Mouse (Mus musculus) neural tube, embryonic 14.5 days (tissue): Measurements from ENCODE around the gene Ivd. TPM values are rescaled to one million over a fixed set of nuclear protein-coding genes. Genes with fewer than 3 reads are reported as not detected.

Source experiments
- ATAC-seq: fragments of 200-750 bp; cut with Nextera tagmentation; 2 replicates; pipeline ENCODE4 v1.8.0; 2017; ENCODE audit warnings: low read depth, mild to moderate bottlenecking, moderate TSS enrichment, moderate library complexity
- H3K27ac ChIP-seq: fragments of 300-500 bp; sonication (generic); 2 replicates; pipeline ENCODE4 v1.5.1; 2014; ENCODE audit warnings: low read depth, mild to moderate bottlenecking, control low read depth, low read length, moderate library complexity, mixed read lengths
- H3K27me3 ChIP-seq: fragments of 300-500 bp; sonication (generic); 2 replicates; pipeline ENCODE4 v1.6.1; 2014; ENCODE audit warnings: low read length; ENCODE audit not compliant: control insufficient read depth, insufficient read depth
- H3K36me3 ChIP-seq: fragments of 300-500 bp; sonication (generic); 2 replicates; pipeline ENCODE4 v1.6.1; 2014; ENCODE audit warnings: low read length, mixed read lengths; ENCODE audit not compliant: control insufficient read depth, insufficient read depth
- H3K4me1 ChIP-seq: fragments of 300-500 bp; sonication (generic); 2 replicates; pipeline ENCODE4 v1.6.1; 2014; ENCODE audit warnings: low read length; ENCODE audit not compliant: control insufficient read depth, insufficient read depth
- H3K4me2 ChIP-seq: fragments of 300-500 bp; sonication (generic); 2 replicates; pipeline ENCODE4 v1.6.1; 2014; ENCODE audit warnings: mild to moderate bottlenecking, low read depth, low read length, control low read depth
- H3K4me3 ChIP-seq: fragments of 300-500 bp; sonication (generic); 2 replicates; pipeline ENCODE4 v1.5.1; 2014; ENCODE audit warnings: low read depth, low read length, control low read depth, mixed read lengths
- H3K9ac ChIP-seq: fragments of 300-500 bp; sonication (generic); replicated peaks from 2 replicates; pipeline ENCODE4 v1.6.1; 2014; ENCODE audit warnings: low read depth, mild to moderate bottlenecking, control low read depth, low read length, mixed read lengths
- H3K9me3 ChIP-seq: fragments of 300-500 bp; sonication (generic); 2 replicates; pipeline ENCODE4 v1.6.1; 2016; ENCODE audit warnings: low read length; ENCODE audit not compliant: control insufficient read depth
- WGBS: fragments of 180-500 bp; shearing (Covaris S2); extraction: QIAGEN DNeasy Blood & Tissue Kit; methylation state at CpG from one replicate; pipeline ENCODE4 v1.1.7; 2014; 5-methylcytosine and 5-hydroxymethylcytosine counted together
- polyA plus RNA-seq: library from polyadenylated mRNA; unstranded; fragments of >200 nt; fragmentation: Nextera tagmentation; extraction: Ambion mirVana; gene quantifications from 2 replicates; pipeline ENCODE4 v1.2.1, GENCODE M21; 2014

Gene Ivd
- polyA plus RNA-seq, 1 experiment from 2014 or later, result 37.7 TPM

GRCm38 (mm10) chr2:118873890-118874430 is 12.2 kb downstream of the Ivd start:
- 82% methylated on average over 6 of the region's 6 CpGs for WGBS

GRCm38 (mm10) chr2:118875316-118875715 is 13.6 kb downstream of the Ivd start:
- Histone ChIP-seq H3K4me2 (no peak overlapping the region), H3K4me1 (no peaks in the 10 kb centered on the region), H3K4me3 (no peak overlapping the region), H3K36me3 (no peaks in the 10 kb centered on the region; the same call in 1 of the 2 replicates), H3K27me3 (no peaks in the 10 kb centered on the region), H3K9me3 (no peaks in the 10 kb centered on the region), H3K27ac (no peak overlapping the region), H3K9ac (no peak overlapping the region)
- 92% methylated on average over 8 of the region's 8 CpGs for WGBS
- ATAC-seq, result no peak

More at GRCm38 (mm10) chr2:118873890-118874430, 12.2 kb downstream of the Ivd start:
- H3K27ac ChIP-seq, result no peak overlapping the region
- no peaks in the 10 kb centered on the region for H3K9me3 ChIP-seq
- H3K36me3 ChIP-seq, result no peaks in the 10 kb centered on the region; the same call in 1 of the 2 replicates
- no peak for ATAC-seq
- no peak overlapping the region for H3K4me2 ChIP-seq
- H3K27me3 ChIP-seq, result no peaks in the 10 kb centered on the region
- H3K9ac ChIP-seq, result no peak overlapping the region
- H3K4me1 ChIP-seq, result no peaks in the 10 kb centered on the region
- H3K4me3 ChIP-seq, result no peak overlapping the region

GRCm38 (mm10) chr2:118876453-118876852 is 14.7 kb downstream of the Ivd start:
- 96% methylated on average over 9 of the region's 9 CpGs for WGBS
- ATAC-seq, result no peak
- H3K9me3 ChIP-seq, result no peaks in the 10 kb centered on the region
- no peak overlapping the region for H3K4me2 ChIP-seq
- no peak overlapping the region for H3K4me3 ChIP-seq
- no peaks in the 10 kb centered on the region for H3K4me1 ChIP-seq
- H3K27me3 ChIP-seq, result no peaks in the 10 kb centered on the region
- no peaks in the 10 kb centered on the region; the same call in 1 of the 2 replicates for H3K36me3 ChIP-seq
- H3K27ac ChIP-seq, result no peak overlapping the region
- H3K9ac ChIP-seq, result no peak overlapping the region

- no peak for ATAC-seq
- H3K9ac ChIP-seq, result no peak overlapping the region
- WGBS, result 87% methylated on average over 4 of the region's 4 CpGs
Measured at GRCm38 (mm10) chr2:118881019-118881418, 19.3 kb downstream of the Ivd start.

GRCm38 (mm10) chr2:118881956-118882355 is 20.2 kb downstream of the Ivd start:
- Histone ChIP-seq H3K36me3 (no peaks in the 10 kb centered on the region), H3K9me3 (no peaks in the 10 kb centered on the region), H3K9ac (no peak overlapping the region), H3K27me3 (no peaks in the 10 kb centered on the region), H3K27ac (no peak overlapping the region), H3K4me1 (no peaks in the 10 kb centered on the region; the same call in 1 of the 2 replicates), H3K4me2 (no peak overlapping the region), H3K4me3 (no peak overlapping the region)
- 87% methylated on average over 5 of the region's 5 CpGs for WGBS
- no peak for ATAC-seq

More at GRCm38 (mm10) chr2:118881019-118881418, 19.3 kb downstream of the Ivd start:
- Histone ChIP-seq H3K4me3 (no peak overlapping the region), H3K36me3 (no peaks in the 10 kb centered on the region), H3K27me3 (no peaks in the 10 kb centered on the region), H3K9me3 (no peaks in the 10 kb centered on the region), H3K27ac (no peak overlapping the region), H3K4me1 (no peaks in the 10 kb centered on the region; the same call in 1 of the 2 replicates), H3K4me2 (no peak overlapping the region)

GRCm38 (mm10) chr2:118882840-118883679 is 21.3 kb downstream of the Ivd start:
- peak overlapping the region; percentile 31 for H3K4me3 ChIP-seq
- peak overlapping the region; percentile 42; the same call in 1 of the 2 replicates for H3K9ac ChIP-seq
- no peaks in the 10 kb centered on the region for H3K9me3 ChIP-seq
- H3K4me1 ChIP-seq, result no peaks in the 10 kb centered on the region; the same call in 1 of the 2 replicates
- H3K36me3 ChIP-seq, result no peaks in the 10 kb centered on the region
- H3K27ac ChIP-seq, result no peak overlapping the region
- 3% methylated on average over 32 of the region's 32 CpGs for WGBS
- ATAC-seq, result peak; percentile 82
- H3K4me2 ChIP-seq, result peak overlapping the region; percentile 75
- H3K27me3 ChIP-seq, result no peaks in the 10 kb centered on the region

- Histone ChIP-seq H3K27ac (no peak overlapping the region), H3K9ac (no peak overlapping the region), H3K4me3 (no peak overlapping the region), H3K4me1 (no peaks in the 10 kb centered on the region; the same call in 1 of the 2 replicates), H3K36me3 (no peaks in the 10 kb centered on the region), H3K27me3 (no peaks in the 10 kb centered on the region), H3K9me3 (no peaks in the 10 kb centered on the region), H3K4me2 (no peak overlapping the region)
- 74% methylated on average over 13 of the region's 13 CpGs for WGBS
- no peak for ATAC-seq
Measured at GRCm38 (mm10) chr2:118887440-118887839, 25.7 kb downstream of the Ivd start.

GRCm38 (mm10) chr2:118887845-118888548 is 26.2 kb downstream of the Ivd start:
- no peak overlapping the region for H3K9ac ChIP-seq
- H3K4me3 ChIP-seq, result no peak overlapping the region
- no peaks in the 10 kb centered on the region; the same call in 1 of the 2 replicates for H3K4me1 ChIP-seq
- no peak; the same call in 1 of the 2 replicates for ATAC-seq
- H3K9me3 ChIP-seq, result no peaks in the 10 kb centered on the region
- H3K36me3 ChIP-seq, result no peaks in the 10 kb centered on the region
- no peaks in the 10 kb centered on the region for H3K27me3 ChIP-seq
- no peak overlapping the region for H3K4me2 ChIP-seq
- 34% methylated on average over 14 of the region's 14 CpGs for WGBS
- H3K27ac ChIP-seq, result no peak overlapping the region
